Mouse (Mus musculus): Measurements from ENCODE around the gene Trim47. TPM values are rescaled to one million over a fixed set of nuclear protein-coding genes. Genes with fewer than 3 reads are reported as not detected.

Gene Trim47
- polyA plus RNA-seq, 1 experiment, result 21.5 TPM

- Histone ChIP-seq H3K27ac (ENCODE audit: insufficient read depth, low read length) (peak overlapping the region; percentile 66), H3K4me1 (ENCODE audit: control insufficient read depth, insufficient read depth, low read length) (peaks cover 6% of the 10 kb centered on the region), H3K4me3 (ENCODE audit: insufficient read depth, low read length) (peak overlapping the region; percentile 67)
- TF ChIP-seq CTCF (IDR thresholded peaks at IDR 0.05; ENCODE audit: borderline replicate concordance, insufficient read depth, low read length), result no peak
- TF ChIP-seq POLR2A (IDR thresholded peaks at IDR 0.05; ENCODE audit: low read depth, low read length), result 0 out of 2 replicates have a peak, but pooled peaks have one; percentile 9
Observed at GRCm38 (mm10) chr11:116109441-116110081, 17.4 kb downstream of the Trim47 start.

GRCm38 (mm10) chr11:116108464-116109137 lies 18.4 kb downstream of the Trim47 start:
- Histone ChIP-seq H3K4me3 (ENCODE audit: insufficient read depth, low read length) (peak overlapping the region; percentile 67), H3K27ac (ENCODE audit: insufficient read depth, low read length) (peak overlapping the region; percentile 66), H3K4me1 (ENCODE audit: control insufficient read depth, insufficient read depth, low read length) (peaks cover 11% of the 10 kb centered on the region)
- peak; percentile 72 for TF ChIP-seq POLR2A (IDR thresholded peaks at IDR 0.05; ENCODE audit: low read depth, low read length)
- no peak for TF ChIP-seq CTCF (IDR thresholded peaks at IDR 0.05; ENCODE audit: borderline replicate concordance, insufficient read depth, low read length)

- Histone ChIP-seq H3K4me1 (ENCODE audit: control insufficient read depth, insufficient read depth, low read length) (peaks cover 11% of the 10 kb centered on the region), H3K4me3 (ENCODE audit: insufficient read depth, low read length) (peak overlapping the region; percentile 67), H3K27ac (ENCODE audit: insufficient read depth, low read length) (no peak overlapping the region; the same call in 1 of the 2 replicates)
- no peak for TF ChIP-seq CTCF (IDR thresholded peaks at IDR 0.05; ENCODE audit: borderline replicate concordance, insufficient read depth, low read length)
- no peak for TF ChIP-seq POLR2A (IDR thresholded peaks at IDR 0.05; ENCODE audit: low read depth, low read length)
Observed at GRCm38 (mm10) chr11:116107777-116108285, 19.2 kb downstream of the Trim47 start.

GRCm38 (mm10) chr11:116106963-116107776 lies 19.8 kb downstream of the Trim47 start:
- no peak for TF ChIP-seq POLR2A (IDR thresholded peaks at IDR 0.05; ENCODE audit: low read depth, low read length)
- TF ChIP-seq CTCF (IDR thresholded peaks at IDR 0.05; ENCODE audit: borderline replicate concordance, insufficient read depth, low read length), result no peak
- no peak overlapping the region for H3K27ac ChIP-seq (ENCODE audit: insufficient read depth, low read length)
- peak overlapping the region; percentile 67 for H3K4me3 ChIP-seq (ENCODE audit: insufficient read depth, low read length)
- peaks cover 11% of the 10 kb centered on the region for H3K4me1 ChIP-seq (ENCODE audit: control insufficient read depth, insufficient read depth, low read length)

GRCm38 (mm10) chr11:116106154-116106962 lies 20.7 kb downstream of the Trim47 start:
- TF ChIP-seq CTCF (IDR thresholded peaks at IDR 0.05; ENCODE audit: borderline replicate concordance, insufficient read depth, low read length), result no peak
- no peak for TF ChIP-seq POLR2A (IDR thresholded peaks at IDR 0.05; ENCODE audit: low read depth, low read length)
- H3K4me1 ChIP-seq (ENCODE audit: control insufficient read depth, insufficient read depth, low read length), result peaks cover 11% of the 10 kb centered on the region
- H3K4me3 ChIP-seq (ENCODE audit: insufficient read depth, low read length), result no peak overlapping the region
- no peak overlapping the region for H3K27ac ChIP-seq (ENCODE audit: insufficient read depth, low read length)

- H3K27ac ChIP-seq (ENCODE audit: insufficient read depth, low read length), result no peak overlapping the region
- no peak for TF ChIP-seq CTCF (IDR thresholded peaks at IDR 0.05; ENCODE audit: borderline replicate concordance, insufficient read depth, low read length)
- no peak for TF ChIP-seq POLR2A (IDR thresholded peaks at IDR 0.05; ENCODE audit: low read depth, low read length)
- H3K4me1 ChIP-seq (ENCODE audit: control insufficient read depth, insufficient read depth, low read length), result peaks cover 11% of the 10 kb centered on the region
- no peak overlapping the region for H3K4me3 ChIP-seq (ENCODE audit: insufficient read depth, low read length)
Observed at GRCm38 (mm10) chr11:116105065-116105464, 21.9 kb downstream of the Trim47 start.

- no peak for TF ChIP-seq POLR2A (IDR thresholded peaks at IDR 0.05; ENCODE audit: low read depth, low read length)
- TF ChIP-seq CTCF (IDR thresholded peaks at IDR 0.05; ENCODE audit: borderline replicate concordance, insufficient read depth, low read length), result no peak
- no peak overlapping the region for H3K4me3 ChIP-seq (ENCODE audit: insufficient read depth, low read length)
- H3K4me1 ChIP-seq (ENCODE audit: control insufficient read depth, insufficient read depth, low read length), result peaks cover 11% of the 10 kb centered on the region
- H3K27ac ChIP-seq (ENCODE audit: insufficient read depth, low read length), result peak overlapping the region; percentile 29
Observed at GRCm38 (mm10) chr11:116104006-116104646, 22.9 kb downstream of the Trim47 start.

- TF ChIP-seq POLR2A (IDR thresholded peaks at IDR 0.05; ENCODE audit: low read depth, low read length) (no peak), CTCF (IDR thresholded peaks at IDR 0.05; ENCODE audit: borderline replicate concordance, insufficient read depth, low read length) (no peak)
- H3K4me3 ChIP-seq (ENCODE audit: insufficient read depth, low read length), result no peak overlapping the region
- peak overlapping the region; percentile 4; the same call in 1 of the 2 replicates for H3K27ac ChIP-seq (ENCODE audit: insufficient read depth, low read length)
- H3K4me1 ChIP-seq (ENCODE audit: control insufficient read depth, insufficient read depth, low read length), result peaks cover 11% of the 10 kb centered on the region
Observed at GRCm38 (mm10) chr11:116103572-116103971, 23.4 kb downstream of the Trim47 start.

All from embryonic fibroblast, embryonic 13.5 days (primary cell).